Mouse (Mus musculus): ENCODE data around the gene Pced1b.
"Not testable (repeated sequence)": the region's sequence is repeated elsewhere in the genome, so short reads cannot be mapped to it uniquely, and the experiment has no call there.

Pced1b gene

GRCm38 (mm10) chr15:97246911-97247790 is at the start of gene Pced1b, which contains the start of gene Amigo2:
Gene Pced1b (plus strand): TSS chr15:97247107.
Gene Amigo2 (minus strand): TSS chr15:97247287.
- peak; percentile 53 to 67 for DNase-seq (ENCODE audit: low spot score in 2 of 2)

- DNase-seq (ENCODE audit: low spot score in 2 of 2): no peak
Measured at GRCm38 (mm10) chr15:97204889-97205288, 42.0 kb upstream of the Pced1b start.

- DNase-seq (ENCODE audit: low spot score in 2 of 2): no peak
Measured at GRCm38 (mm10) chr15:97205776-97206175, 41.1 kb upstream of the Pced1b start.

GRCm38 (mm10) chr15:97206506-97206905 is 40.4 kb upstream of the Pced1b start:
- DNase-seq (ENCODE audit: low spot score in 2 of 2): no peak

- not testable (repeated sequence) for DNase-seq (ENCODE audit: low spot score in 2 of 2)
Measured at GRCm38 (mm10) chr15:97209754-97210153, 37.2 kb upstream of the Pced1b start.

- DNase-seq (ENCODE audit: low spot score in 2 of 2): no peak
Measured at GRCm38 (mm10) chr15:97212501-97213477, 34.1 kb upstream of the Pced1b start.

- DNase-seq (ENCODE audit: low spot score in 2 of 2): no peak
Measured at GRCm38 (mm10) chr15:97216843-97217242, 30.1 kb upstream of the Pced1b start.

- DNase-seq (ENCODE audit: low spot score in 2 of 2): no peak
Measured at GRCm38 (mm10) chr15:97223431-97223830, 23.5 kb upstream of the Pced1b start.

- no peak for DNase-seq (ENCODE audit: low spot score in 2 of 2)
Measured at GRCm38 (mm10) chr15:97224003-97224402, 22.9 kb upstream of the Pced1b start.

GRCm38 (mm10) chr15:97229494-97230077 is 17.3 kb upstream of the Pced1b start:
- no peak for DNase-seq (ENCODE audit: low spot score in 2 of 2)

GRCm38 (mm10) chr15:97234076-97234475 is 12.8 kb upstream of the Pced1b start:
- no peak for DNase-seq (ENCODE audit: low spot score in 2 of 2)

- DNase-seq (ENCODE audit: low spot score in 2 of 2): peak in 1 of 2 experiments; percentile 52
Measured at GRCm38 (mm10) chr15:97235183-97235582, 11.7 kb upstream of the Pced1b start.

GRCm38 (mm10) chr15:97236943-97237342 is 10.0 kb upstream of the Pced1b start:
- no peak for DNase-seq (ENCODE audit: low spot score in 2 of 2)

- no peak for DNase-seq (ENCODE audit: low spot score in 2 of 2)
Measured at GRCm38 (mm10) chr15:97245392-97245791, 1.5 kb upstream of the Pced1b start.

GRCm38 (mm10) chr15:97246256-97246655 is 651 bp upstream of the Pced1b start:
- no peak for DNase-seq (ENCODE audit: low spot score in 2 of 2)

- DNase-seq (ENCODE audit: low spot score in 2 of 2): no peak
Measured at GRCm38 (mm10) chr15:97247791-97248161, 869 bp downstream of the Pced1b start.

GRCm38 (mm10) chr15:97248296-97248695 is 1.4 kb downstream of the Pced1b start:
- DNase-seq (ENCODE audit: low spot score in 2 of 2): no peak

- no peak for DNase-seq (ENCODE audit: low spot score in 2 of 2)
Measured at GRCm38 (mm10) chr15:97249322-97249721, 2.4 kb downstream of the Pced1b start.

- no peak for DNase-seq (ENCODE audit: low spot score in 2 of 2)
Measured at GRCm38 (mm10) chr15:97252493-97253034, 5.7 kb downstream of the Pced1b start.

- no peak for DNase-seq (ENCODE audit: low spot score in 2 of 2)
Measured at GRCm38 (mm10) chr15:97254375-97254774, 7.5 kb downstream of the Pced1b start.

- DNase-seq (ENCODE audit: low spot score in 2 of 2): no peak
Measured at GRCm38 (mm10) chr15:97255800-97256199, 8.9 kb downstream of the Pced1b start.

- no peak for DNase-seq (ENCODE audit: low spot score in 2 of 2)
Measured at GRCm38 (mm10) chr15:97256411-97256810, 9.5 kb downstream of the Pced1b start.

All from right cerebral cortex, postnatal 10 days (tissue).